Mouse (Mus musculus): ENCODE measurements around the gene Isl1. TPM values are rescaled to one million over a fixed set of nuclear protein-coding genes. Genes with fewer than 3 reads are reported as not detected.

Isl1 gene
- total RNA-seq, 4 experiments from 2014 or later = 3.2 to 5.4 (median 3.5) TPM

DNA sequence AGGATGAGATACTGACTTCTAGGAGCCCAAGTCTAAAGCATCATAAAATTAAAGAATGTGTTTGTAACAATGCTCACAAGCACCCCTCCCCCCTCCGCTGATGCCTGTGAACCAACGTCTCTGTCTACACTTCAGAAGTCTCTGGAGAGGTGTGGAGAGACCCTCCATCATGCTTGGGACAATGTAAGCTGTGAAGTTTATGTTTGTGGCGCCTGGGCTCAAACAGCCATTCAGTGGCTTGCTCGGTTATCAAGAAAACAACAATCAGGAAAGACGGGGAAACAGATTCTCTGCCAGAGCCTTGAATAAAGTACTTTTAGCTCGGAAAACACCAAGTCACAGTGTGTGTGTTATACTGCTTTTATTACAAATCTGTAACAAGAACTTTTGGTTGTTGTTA, 14.8 kb downstream of the Isl1 start:
- DNase-seq (ENCODE audit: low spot score in 2 of 2) = no peak

DNA sequence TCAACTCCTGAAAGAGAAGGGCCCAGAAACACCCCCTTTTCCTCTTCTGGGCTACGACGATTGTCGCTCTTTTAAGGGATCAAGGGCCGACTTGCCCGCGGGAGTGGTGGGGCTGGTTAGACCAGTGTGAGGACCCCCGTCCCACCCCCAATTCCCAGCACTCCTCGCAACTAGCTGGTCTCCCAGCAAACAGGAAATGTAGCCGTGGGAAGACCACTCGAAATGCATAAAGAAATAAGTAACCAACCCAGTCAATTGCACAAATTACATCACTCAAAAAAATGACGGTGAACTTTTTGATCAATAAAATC, 15.4 kb downstream of the Isl1 start:
- no peak for DNase-seq (ENCODE audit: low spot score in 2 of 2)

DNA sequence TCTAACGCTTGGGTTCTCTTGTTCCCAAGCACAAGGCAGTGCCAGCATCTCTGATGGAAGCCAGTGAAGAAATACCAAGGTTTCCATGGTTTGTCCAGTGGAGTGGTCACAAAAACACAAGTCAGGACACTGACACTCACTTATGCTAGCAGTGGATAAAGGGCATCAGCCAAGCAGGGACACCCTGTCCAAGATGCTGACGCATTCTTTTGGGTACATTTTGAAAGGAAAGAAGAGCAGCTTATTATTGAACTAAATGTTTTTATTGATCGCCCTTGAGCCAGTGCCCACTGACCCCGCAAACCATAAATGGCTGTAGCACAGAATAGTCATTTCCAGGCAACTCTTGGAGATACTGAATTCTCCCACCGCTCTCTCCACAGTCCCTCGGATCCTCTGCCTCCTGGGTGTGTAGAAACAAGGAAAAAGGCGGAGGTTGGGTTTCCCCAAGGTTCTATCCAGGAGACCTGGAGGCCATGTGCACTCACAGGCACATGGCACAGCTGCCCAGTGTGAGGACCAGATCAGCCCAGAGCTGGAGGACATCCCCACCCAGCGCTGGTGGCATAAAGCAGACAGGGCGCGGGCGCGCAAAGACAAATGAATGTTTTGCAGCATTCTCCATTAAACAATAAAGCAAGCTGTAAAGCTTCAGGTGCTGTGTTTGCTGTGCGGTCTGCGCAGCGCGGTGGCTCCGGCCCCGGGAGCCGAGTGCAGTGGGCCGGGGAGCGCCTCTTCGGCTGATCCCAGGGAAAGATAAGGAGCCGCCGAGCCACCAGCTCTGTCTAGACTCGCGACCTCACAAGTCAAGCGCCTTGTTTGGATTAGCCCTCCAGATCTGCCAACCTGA, 16.0 kb downstream of the Isl1 start:
- no peak for DNase-seq (ENCODE audit: low spot score in 2 of 2)

DNA sequence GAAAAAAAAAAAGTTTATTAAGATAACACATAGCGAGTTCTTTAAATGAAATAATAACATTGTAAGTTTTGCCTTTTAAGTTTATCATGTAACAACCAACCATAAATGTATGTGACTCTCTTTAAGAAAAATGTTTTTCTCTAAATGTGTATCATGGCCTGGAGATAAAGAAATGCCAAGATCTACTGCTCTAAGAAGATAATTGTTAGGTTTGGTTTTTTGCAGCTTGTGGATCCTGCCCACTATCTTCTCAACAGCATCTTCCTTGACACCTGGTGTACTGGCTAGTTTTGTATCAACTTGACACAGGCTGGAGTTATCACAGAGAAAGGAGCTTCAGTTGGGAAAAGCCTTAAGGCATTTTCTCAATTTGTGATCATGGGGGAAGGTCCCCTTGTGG, 19.8 kb downstream of the Isl1 start:
- DNase-seq (ENCODE audit: low spot score in 2 of 2) = no peak

DNA sequence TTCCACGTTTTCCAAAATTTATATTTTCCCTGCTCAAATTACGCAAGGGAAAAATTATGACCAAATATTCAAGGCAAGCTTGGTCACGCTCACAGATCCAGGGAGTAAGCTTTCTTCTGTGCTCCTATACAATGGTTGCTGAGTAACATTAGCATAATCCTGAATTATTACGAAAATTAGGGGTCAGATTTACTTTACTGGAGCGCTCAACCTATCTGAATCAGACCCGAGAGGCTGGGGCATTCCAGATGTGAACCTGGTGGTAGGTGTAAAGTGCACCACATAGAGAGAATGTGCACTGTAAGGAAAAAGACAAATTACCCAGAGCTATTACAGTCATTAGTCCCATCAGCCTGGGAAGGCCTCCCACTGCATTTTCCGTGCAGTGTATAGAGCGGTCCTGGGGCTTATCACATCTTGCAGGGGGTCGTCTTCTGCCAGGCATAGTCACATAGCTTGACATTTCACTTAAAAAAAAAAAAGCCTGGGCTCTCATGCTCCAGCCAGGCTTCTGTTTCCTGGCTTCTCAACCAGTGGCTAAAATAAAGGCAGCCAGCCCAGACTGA, 30.2 kb downstream of the Isl1 start:
- DNase-seq (ENCODE audit: low spot score in 2 of 2) = no peak

Measured in left cerebral cortex, adult 8-10 months (tissue).